Mouse (Mus musculus) WW6 (cell line): ENCODE measurements at regions not wholly inside any gene's neighbourhood (a gene's known extent, or its start where the extent isn't known, plus 50 kb on each side); places are given as distances from the start of the nearest gene placed in this dataset.
A peak's percentile ranks its signal among the peaks of the same experiment; 100 is the strongest.
"Not testable (repeated sequence)": the region's sequence is repeated elsewhere in the genome, so short reads cannot be mapped to it uniquely, and the experiment has no call there.

Experiments
- DNase-seq: peaks from one replicate; pipeline ENCODE4 v3.0.0-alpha.2; 2013; ENCODE audit warnings: low read depth, low spot score

GRCm38 (mm10) chrX:130525770-130526169 is 776.2 kb downstream of the Diaph2 start:
- DNase-seq = no peak

- DNase-seq = no peak
These were observed 783.9 kb downstream of the Diaph2 start for GRCm38 (mm10) chrX:130533171-130534156.

GRCm38 (mm10) chrX:130538771-130539170 is 789.2 kb downstream of the Diaph2 start:
- DNase-seq = not testable (repeated sequence)

GRCm38 (mm10) chrX:130548001-130548400 is 798.5 kb downstream of the Diaph2 start:
- DNase-seq = peak; percentile 26

GRCm38 (mm10) chrX:130549275-130549674 is 799.7 kb downstream of the Diaph2 start:
- DNase-seq = no peak

- no peak for DNase-seq
These were observed 800.4 kb downstream of the Diaph2 start for GRCm38 (mm10) chrX:130549925-130550324.

GRCm38 (mm10) chrX:130557251-130557650 is 807.7 kb downstream of the Diaph2 start:
- DNase-seq = no peak

- DNase-seq = no peak
These were observed 828.2 kb downstream of the Diaph2 start for GRCm38 (mm10) chrX:130577706-130578105.

GRCm38 (mm10) chrX:130596631-130597030 is 847.1 kb downstream of the Diaph2 start:
- peak; percentile 13 for DNase-seq

GRCm38 (mm10) chrX:130601911-130602310 is 852.4 kb downstream of the Diaph2 start:
- no peak for DNase-seq

GRCm38 (mm10) chrX:130638513-130638912 is 889.0 kb downstream of the Diaph2 start:
- DNase-seq = no peak

- DNase-seq = no peak
These were observed 906.3 kb downstream of the Diaph2 start for GRCm38 (mm10) chrX:130655815-130656214.

- DNase-seq = no peak
These were observed 934.8 kb downstream of the Diaph2 start for GRCm38 (mm10) chrX:130684381-130684780.

- DNase-seq = no peak
These were observed 959.4 kb downstream of the Diaph2 start for GRCm38 (mm10) chrX:130708929-130709328.

GRCm38 (mm10) chrX:130744132-130744531 is 994.6 kb downstream of the Diaph2 start:
- DNase-seq = not testable (repeated sequence)
